Mouse (Mus musculus): ENCODE measurements around the gene Manba. TPM values are rescaled to one million over a fixed set of nuclear protein-coding genes. Genes with fewer than 3 reads are reported as not detected.
"Not testable (repeated sequence)": the region's sequence is repeated elsewhere in the genome, so short reads cannot be mapped to it uniquely, and the experiment has no call there.

Gene Manba
- polyA plus RNA-seq, 1 experiment from 2014 or later: 44.5 TPM

DNA sequence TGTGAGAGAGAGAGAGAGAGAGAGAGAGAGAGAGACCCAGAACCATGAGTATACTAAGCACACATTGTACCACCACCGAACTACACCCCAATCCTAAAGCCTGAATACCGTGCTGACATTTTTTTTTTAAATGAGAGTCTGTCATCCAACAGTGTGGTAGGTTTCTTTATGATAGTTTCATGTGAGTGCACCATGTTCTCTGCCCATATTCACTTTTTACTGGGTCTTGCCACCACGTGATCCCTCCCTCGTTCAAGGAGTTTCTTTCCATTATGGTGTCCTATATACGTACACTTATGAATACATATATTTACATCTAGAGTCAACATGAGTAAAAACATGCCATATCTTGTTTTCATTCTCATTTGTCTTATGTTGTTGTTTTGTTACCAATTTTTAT lies 940 bp downstream of the Manba start:
- peak overlapping the region; percentile 72 for H3K4me2 ChIP-seq (ENCODE audit: low read length)
- no peak for ATAC-seq (ENCODE audit: insufficient number of reproducible peaks, insufficient read depth, low FRiP score, low read depth)
- H3K4me3 ChIP-seq (ENCODE audit: control insufficient read depth in 1 of 2, insufficient read depth in 1 of 2, low read depth in 1 of 2, low read length in 2 of 2): peak overlapping the region; percentile 71 to 99
- 63% methylated on average over 5 of the region's 5 CpGs for WGBS
- peaks cover 0 to 12% of the 10 kb centered on the region in 2 experiments; a peak in 1 of 4 replicates for H3K4me1 ChIP-seq (ENCODE audit: control insufficient read depth in 2 of 2, insufficient read depth in 2 of 2, low read length in 2 of 2)
- peak overlapping the region; percentile 89 for H3K9ac ChIP-seq (ENCODE audit: low read length)
- H3K36me3 ChIP-seq (ENCODE audit: control insufficient read depth, insufficient read depth, low read length): peaks cover 14% of the 10 kb centered on the region; the same call in 1 of the 2 replicates
- no peaks in the 10 kb centered on the region for H3K27me3 ChIP-seq (ENCODE audit: control insufficient read depth, insufficient read depth, low read length)
- 0 out of 2 replicates have a peak, but pooled peaks cover 3% of the 10 kb centered on the region for H3K9me3 ChIP-seq (ENCODE audit: control insufficient read depth, low read length)
- peak overlapping the region in 1 of 2 experiments; percentile 12; a peak in 1 of 4 replicates for H3K27ac ChIP-seq (replicated peaks in 1 of 2; ENCODE audit: control insufficient read depth in 1 of 2, insufficient read depth in 1 of 2, low read depth in 2 of 2, low read length in 2 of 2)

DNA sequence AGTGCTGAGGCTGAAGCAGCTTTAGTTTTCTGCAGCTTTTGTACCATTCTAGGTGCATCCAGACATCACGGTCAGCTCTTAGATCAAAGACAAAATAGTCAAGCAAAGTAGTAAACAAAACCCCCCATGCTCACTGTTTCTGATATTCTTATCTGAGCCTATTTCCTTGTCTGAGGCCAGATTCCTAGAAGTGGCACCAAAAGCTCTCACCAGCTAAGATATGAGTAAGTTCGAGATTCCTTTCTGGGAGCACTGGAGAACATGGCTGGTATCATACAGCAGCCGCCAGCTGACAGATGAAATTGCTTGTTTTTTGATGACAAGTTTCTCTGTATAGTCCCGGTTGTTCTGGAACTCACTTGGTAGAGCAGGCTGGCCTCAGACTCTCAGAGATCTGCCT lies 2.4 kb downstream of the Manba start:
- Histone ChIP-seq H3K4me1 (ENCODE audit: control insufficient read depth in 2 of 2, insufficient read depth in 2 of 2, low read length in 2 of 2) (peaks cover 0 to 12% of the 10 kb centered on the region in 2 experiments; a peak in 1 of 4 replicates), H3K27ac (replicated peaks in 1 of 2; ENCODE audit: control insufficient read depth in 1 of 2, insufficient read depth in 1 of 2, low read depth in 2 of 2, low read length in 2 of 2) (no peak overlapping the region), H3K9me3 (ENCODE audit: control insufficient read depth, low read length) (0 out of 2 replicates have a peak, but pooled peaks cover 3% of the 10 kb centered on the region), H3K4me3 (ENCODE audit: control insufficient read depth in 1 of 2, insufficient read depth in 1 of 2, low read depth in 1 of 2, low read length in 2 of 2) (no peak overlapping the region), H3K9ac (ENCODE audit: low read length) (no peak overlapping the region), H3K27me3 (ENCODE audit: control insufficient read depth, insufficient read depth, low read length) (no peaks in the 10 kb centered on the region), H3K4me2 (ENCODE audit: low read length) (no peak overlapping the region), H3K36me3 (ENCODE audit: control insufficient read depth, insufficient read depth, low read length) (peaks cover 17% of the 10 kb centered on the region; the same call in 1 of the 2 replicates)
- 52% methylated on average over 4 of the region's 4 CpGs for WGBS
- no peak for ATAC-seq (ENCODE audit: insufficient number of reproducible peaks, insufficient read depth, low FRiP score, low read depth)

DNA sequence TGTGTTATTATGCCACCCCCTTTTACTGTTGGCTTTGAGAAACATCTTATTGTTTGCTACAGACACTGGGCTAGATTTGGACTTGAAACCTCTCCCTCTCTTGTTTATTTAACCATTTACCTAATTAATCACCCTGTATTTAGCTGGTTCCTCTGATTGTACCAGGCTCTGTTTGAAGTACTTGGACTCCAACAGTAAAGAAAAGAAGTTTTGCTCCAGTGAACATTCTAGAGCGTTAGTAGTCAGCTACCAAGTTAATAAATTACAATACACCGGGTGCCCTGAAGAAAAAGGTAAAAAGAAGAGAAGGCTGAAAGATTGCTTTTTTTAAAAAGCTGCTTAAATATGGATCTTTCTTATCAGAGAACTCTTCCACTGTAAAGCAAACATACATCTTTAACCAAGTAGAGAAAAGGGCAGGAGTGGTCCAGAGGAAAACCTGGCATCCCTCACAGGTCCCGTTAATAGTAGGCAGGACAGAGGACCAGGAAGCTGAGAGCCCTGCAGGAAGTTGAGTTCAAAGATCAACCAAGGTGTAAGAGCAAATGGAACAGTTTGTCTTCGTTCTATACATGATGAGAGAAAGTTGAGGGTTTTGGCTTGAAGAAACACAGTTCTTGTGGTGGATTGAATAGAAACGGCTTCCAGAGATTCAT lies 4.6 kb downstream of the Manba start:
- Histone ChIP-seq H3K9me3 (ENCODE audit: control insufficient read depth, low read length) (0 out of 2 replicates have a peak, but pooled peaks cover 3% of the 10 kb centered on the region), H3K27ac (replicated peaks in 1 of 2; ENCODE audit: control insufficient read depth in 1 of 2, insufficient read depth in 1 of 2, low read depth in 2 of 2, low read length in 2 of 2) (no peak overlapping the region), H3K4me1 (ENCODE audit: control insufficient read depth in 2 of 2, insufficient read depth in 2 of 2, low read length in 2 of 2) (peaks cover 0 to 12% of the 10 kb centered on the region in 2 experiments; a peak in 1 of 4 replicates), H3K4me2 (ENCODE audit: low read length) (no peak overlapping the region), H3K9ac (ENCODE audit: low read length) (no peak overlapping the region), H3K4me3 (ENCODE audit: control insufficient read depth in 1 of 2, insufficient read depth in 1 of 2, low read depth in 1 of 2, low read length in 2 of 2) (no peak overlapping the region), H3K36me3 (ENCODE audit: control insufficient read depth, insufficient read depth, low read length) (peaks cover 17% of the 10 kb centered on the region; the same call in 1 of the 2 replicates), H3K27me3 (ENCODE audit: control insufficient read depth, insufficient read depth, low read length) (no peaks in the 10 kb centered on the region)
- ATAC-seq (ENCODE audit: insufficient number of reproducible peaks, insufficient read depth, low FRiP score, low read depth): no peak
- 86% methylated on average over 5 of the region's 5 CpGs for WGBS

DNA sequence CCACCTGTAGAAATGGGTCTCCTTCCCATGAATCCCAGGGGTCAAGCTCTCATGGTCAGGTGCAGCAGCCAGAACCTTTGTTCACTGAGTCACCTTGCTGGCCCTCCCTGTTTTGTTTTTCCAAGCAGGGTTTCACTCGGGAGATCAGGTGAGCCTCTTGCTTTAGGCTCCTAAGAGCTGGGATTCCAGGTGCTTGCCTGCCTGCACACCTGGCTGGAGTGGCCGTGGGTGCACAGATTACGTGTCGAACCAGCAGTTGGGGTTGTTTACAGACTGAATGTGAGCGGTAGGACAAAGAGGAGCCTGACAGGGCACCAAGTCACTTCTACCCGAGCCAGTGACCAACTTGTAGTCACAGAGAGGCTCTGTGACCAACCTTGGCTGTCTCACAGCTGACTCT lies 5.7 kb downstream of the Manba start:
- Histone ChIP-seq H3K4me3 (ENCODE audit: control insufficient read depth in 1 of 2, insufficient read depth in 1 of 2, low read depth in 1 of 2, low read length in 2 of 2) (no peak overlapping the region), H3K36me3 (ENCODE audit: control insufficient read depth, insufficient read depth, low read length) (peaks cover 17% of the 10 kb centered on the region; the same call in 1 of the 2 replicates), H3K9me3 (ENCODE audit: control insufficient read depth, low read length) (0 out of 2 replicates have a peak, but pooled peaks cover 3% of the 10 kb centered on the region), H3K27ac (replicated peaks in 1 of 2; ENCODE audit: control insufficient read depth in 1 of 2, insufficient read depth in 1 of 2, low read depth in 2 of 2, low read length in 2 of 2) (no peak overlapping the region), H3K27me3 (ENCODE audit: control insufficient read depth, insufficient read depth, low read length) (no peaks in the 10 kb centered on the region), H3K9ac (ENCODE audit: low read length) (no peak overlapping the region), H3K4me1 (ENCODE audit: control insufficient read depth in 2 of 2, insufficient read depth in 2 of 2, low read length in 2 of 2) (peaks cover 0 to 12% of the 10 kb centered on the region in 2 experiments; a peak in 1 of 4 replicates), H3K4me2 (ENCODE audit: low read length) (no peak overlapping the region)
- 87% methylated on average over 6 of the region's 6 CpGs for WGBS
- no peak for ATAC-seq (ENCODE audit: insufficient number of reproducible peaks, insufficient read depth, low FRiP score, low read depth)

DNA sequence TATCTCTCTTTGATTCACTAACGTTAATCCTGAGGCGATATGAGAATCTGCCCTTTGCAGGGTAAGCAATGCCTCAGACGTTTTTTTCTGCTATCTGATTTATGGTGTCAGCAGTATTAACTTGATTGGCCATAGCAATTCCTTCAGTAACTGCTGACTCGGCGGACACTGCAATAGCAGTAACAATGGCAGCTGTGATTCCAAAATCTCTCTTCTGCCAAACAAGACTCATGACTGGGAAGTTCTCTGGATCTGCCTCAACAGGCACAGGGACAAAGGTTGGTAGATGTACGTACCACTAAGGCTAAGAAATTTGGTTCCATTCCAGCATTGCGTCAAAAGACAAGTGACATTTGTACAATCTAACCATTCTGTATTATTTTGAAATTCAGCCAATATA lies 7.9 kb downstream of the Manba start:
- not testable (repeated sequence) for H3K27me3 ChIP-seq (ENCODE audit: control insufficient read depth, insufficient read depth, low read length); ATAC-seq (ENCODE audit: insufficient number of reproducible peaks, insufficient read depth, low FRiP score, low read depth); H3K4me1 ChIP-seq (ENCODE audit: control insufficient read depth in 2 of 2, insufficient read depth in 2 of 2, low read length in 2 of 2); H3K9ac ChIP-seq (ENCODE audit: low read length); H3K27ac ChIP-seq (replicated peaks in 1 of 2; ENCODE audit: control insufficient read depth in 1 of 2, insufficient read depth in 1 of 2, low read depth in 2 of 2, low read length in 2 of 2); H3K4me3 ChIP-seq (ENCODE audit: control insufficient read depth in 1 of 2, insufficient read depth in 1 of 2, low read depth in 1 of 2, low read length in 2 of 2); H3K9me3 ChIP-seq (ENCODE audit: control insufficient read depth, low read length); H3K4me2 ChIP-seq (ENCODE audit: low read length)
- peaks cover 17% of the 10 kb centered on the region; the same call in 1 of the 2 replicates for H3K36me3 ChIP-seq (ENCODE audit: control insufficient read depth, insufficient read depth, low read length)
- 89% methylated on average over 7 of the region's 7 CpGs for WGBS

DNA sequence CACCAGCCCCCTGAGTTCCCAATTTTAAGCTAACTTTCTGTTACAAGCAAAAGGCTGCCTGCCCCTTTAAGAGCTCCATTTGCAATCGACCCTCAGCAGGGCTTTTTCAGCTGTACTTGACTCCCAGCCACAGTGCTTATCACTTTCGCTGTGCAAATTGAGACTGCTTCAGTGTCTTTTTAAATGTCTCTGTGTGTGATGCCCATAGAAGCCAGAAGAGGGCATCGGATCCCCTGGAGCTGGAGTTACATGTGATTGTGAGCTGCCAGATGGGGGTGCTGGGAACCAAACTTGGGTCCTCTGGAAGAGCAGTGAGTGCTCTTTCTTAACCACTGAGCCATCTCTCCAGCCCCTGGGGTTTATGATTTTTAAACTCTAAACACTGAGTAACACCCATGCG lies 12.5 kb downstream of the Manba start:
- not testable (repeated sequence) for H3K4me3 ChIP-seq (ENCODE audit: control insufficient read depth in 1 of 2, insufficient read depth in 1 of 2, low read depth in 1 of 2, low read length in 2 of 2); H3K36me3 ChIP-seq (ENCODE audit: control insufficient read depth, insufficient read depth, low read length); ATAC-seq (ENCODE audit: insufficient number of reproducible peaks, insufficient read depth, low FRiP score, low read depth); H3K27me3 ChIP-seq (ENCODE audit: control insufficient read depth, insufficient read depth, low read length); H3K9ac ChIP-seq (ENCODE audit: low read length); H3K9me3 ChIP-seq (ENCODE audit: control insufficient read depth, low read length); H3K27ac ChIP-seq (replicated peaks in 1 of 2; ENCODE audit: control insufficient read depth in 1 of 2, insufficient read depth in 1 of 2, low read depth in 2 of 2, low read length in 2 of 2); H3K4me2 ChIP-seq (ENCODE audit: low read length)
- 86% methylated on average over 4 of the region's 4 CpGs for WGBS
- H3K4me1 ChIP-seq (ENCODE audit: control insufficient read depth in 2 of 2, insufficient read depth in 2 of 2, low read length in 2 of 2): peaks cover 9 to 13% of the 10 kb centered on the region in 2 experiments

DNA sequence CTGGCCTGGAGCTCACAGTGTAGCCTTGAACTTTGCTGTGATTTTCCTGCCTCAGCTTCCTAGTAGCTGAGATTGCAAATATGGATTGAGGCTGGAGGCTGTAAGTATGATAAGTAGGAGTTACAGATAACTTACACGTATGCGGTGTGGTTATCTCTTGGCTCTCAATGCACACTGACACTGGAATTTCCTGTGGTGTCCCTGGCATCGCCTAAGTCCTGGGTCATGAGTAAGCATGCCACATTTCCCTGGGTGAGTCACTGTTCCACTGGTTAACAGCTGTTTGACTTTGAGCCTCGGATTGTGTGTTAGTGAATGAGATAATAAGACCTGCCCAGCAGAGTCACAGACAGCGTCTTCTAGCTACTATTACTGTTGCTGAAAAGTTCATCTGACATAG lies 13.5 kb downstream of the Manba start:
- H3K36me3 ChIP-seq (ENCODE audit: control insufficient read depth, insufficient read depth, low read length): no peaks in the 10 kb centered on the region
- 0 out of 4 replicates have a peak overlapping the region, but pooled peaks of 1 of the 2 experiments have one; percentile 6 for H3K27ac ChIP-seq (replicated peaks in 1 of 2; ENCODE audit: control insufficient read depth in 1 of 2, insufficient read depth in 1 of 2, low read depth in 2 of 2, low read length in 2 of 2)
- H3K9ac ChIP-seq (ENCODE audit: low read length): no peak overlapping the region
- no peak for ATAC-seq (ENCODE audit: insufficient number of reproducible peaks, insufficient read depth, low FRiP score, low read depth)
- H3K4me3 ChIP-seq (ENCODE audit: control insufficient read depth in 1 of 2, insufficient read depth in 1 of 2, low read depth in 1 of 2, low read length in 2 of 2): no peak overlapping the region
- no peaks in the 10 kb centered on the region for H3K27me3 ChIP-seq (ENCODE audit: control insufficient read depth, insufficient read depth, low read length)
- H3K9me3 ChIP-seq (ENCODE audit: control insufficient read depth, low read length): 0 out of 2 replicates have a peak, but pooled peaks cover 5% of the 10 kb centered on the region
- peaks cover 15 to 20% of the 10 kb centered on the region in 2 experiments for H3K4me1 ChIP-seq (ENCODE audit: control insufficient read depth in 2 of 2, insufficient read depth in 2 of 2, low read length in 2 of 2)
- 20% methylated on average over 5 of the region's 5 CpGs for WGBS
- no peak overlapping the region for H3K4me2 ChIP-seq (ENCODE audit: low read length)
